Mouse (Mus musculus): ENCODE measurements around the gene Cyp2c70.
"Not testable (repeated sequence)": the region's sequence is repeated elsewhere in the genome, so short reads cannot be mapped to it uniquely, and the experiment has no call there.

The Cyp2c70 gene

DNA sequence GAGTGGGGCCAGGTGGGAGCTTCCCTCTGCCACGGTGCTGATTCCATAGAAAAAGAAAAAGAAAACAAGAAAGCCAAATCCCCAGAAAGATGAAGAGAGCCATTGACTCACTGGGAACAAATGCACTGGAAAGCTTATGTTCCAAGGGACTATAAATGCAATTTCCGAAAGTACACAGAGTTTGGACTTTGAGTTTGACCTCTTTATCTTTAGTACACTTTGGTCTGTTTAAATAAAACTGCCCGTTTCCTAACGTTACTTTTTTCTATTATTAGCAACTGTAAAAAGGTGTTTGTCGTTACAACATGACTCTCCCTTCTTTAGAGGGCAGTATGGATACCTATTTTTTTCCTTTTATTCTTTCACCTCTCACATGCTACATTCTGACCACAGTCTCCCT, at the start of gene Cyp2c70:
Gene Cyp2c70, minus strand, starts transcription at position 174 of the 400 bp plus-strand sequence.
- no peak for DNase-seq (ENCODE audit: low spot score)

DNA sequence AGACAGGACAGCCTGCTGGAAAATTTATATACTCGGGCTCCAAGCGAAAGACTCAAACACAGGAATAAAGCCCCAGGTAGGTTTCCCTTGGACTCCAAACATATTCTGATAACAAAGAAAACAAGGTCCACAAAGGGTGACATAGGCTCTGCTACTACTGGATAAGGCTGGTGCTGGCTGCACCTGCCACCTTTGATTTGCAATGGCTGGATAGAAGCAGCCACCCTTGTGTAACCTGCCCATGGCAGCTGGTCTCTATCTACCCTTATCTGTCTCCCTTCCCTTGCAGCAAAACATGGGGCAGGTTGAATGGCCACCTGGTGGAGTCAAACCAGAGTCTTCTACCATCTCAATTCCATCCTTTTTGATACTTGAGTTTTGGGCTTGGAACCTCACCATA, 45.4 kb upstream of the Cyp2c70 start:
- no peak for DNase-seq (ENCODE audit: low spot score)

DNA sequence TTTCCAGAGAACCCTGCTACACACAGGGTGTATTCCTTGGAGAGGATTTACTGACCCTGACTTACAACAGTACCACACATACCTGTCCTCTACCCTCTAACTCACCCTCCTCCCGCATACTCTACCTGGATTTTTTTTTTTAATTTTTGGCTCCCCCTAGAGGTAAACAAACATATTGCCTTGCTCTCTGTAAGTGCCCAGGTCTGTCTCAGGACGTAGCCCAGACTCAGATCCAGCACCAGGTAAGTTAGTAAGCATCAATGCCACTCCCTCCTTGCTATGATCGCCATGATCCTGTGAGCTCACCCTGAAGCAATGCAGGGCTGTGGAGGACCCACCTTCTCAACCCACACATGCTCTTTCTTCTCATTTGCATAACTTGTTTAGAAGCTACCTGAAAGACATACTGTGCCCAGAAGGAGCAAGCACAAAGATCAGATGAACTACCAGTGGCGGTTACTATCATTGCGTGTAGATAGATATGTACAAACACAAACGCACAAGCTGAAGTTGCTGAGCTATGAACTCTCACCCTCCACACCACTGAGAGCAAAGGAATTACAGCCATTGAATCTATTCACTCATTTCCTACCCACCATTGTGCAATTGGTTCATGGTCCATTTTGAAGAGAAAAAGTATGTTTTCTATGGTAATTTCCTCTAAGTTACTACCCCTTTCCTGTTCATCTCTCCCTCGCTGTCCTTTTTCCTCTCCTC, 44.9 kb upstream of the Cyp2c70 start:
- no peak for DNase-seq (ENCODE audit: low spot score)

DNA sequence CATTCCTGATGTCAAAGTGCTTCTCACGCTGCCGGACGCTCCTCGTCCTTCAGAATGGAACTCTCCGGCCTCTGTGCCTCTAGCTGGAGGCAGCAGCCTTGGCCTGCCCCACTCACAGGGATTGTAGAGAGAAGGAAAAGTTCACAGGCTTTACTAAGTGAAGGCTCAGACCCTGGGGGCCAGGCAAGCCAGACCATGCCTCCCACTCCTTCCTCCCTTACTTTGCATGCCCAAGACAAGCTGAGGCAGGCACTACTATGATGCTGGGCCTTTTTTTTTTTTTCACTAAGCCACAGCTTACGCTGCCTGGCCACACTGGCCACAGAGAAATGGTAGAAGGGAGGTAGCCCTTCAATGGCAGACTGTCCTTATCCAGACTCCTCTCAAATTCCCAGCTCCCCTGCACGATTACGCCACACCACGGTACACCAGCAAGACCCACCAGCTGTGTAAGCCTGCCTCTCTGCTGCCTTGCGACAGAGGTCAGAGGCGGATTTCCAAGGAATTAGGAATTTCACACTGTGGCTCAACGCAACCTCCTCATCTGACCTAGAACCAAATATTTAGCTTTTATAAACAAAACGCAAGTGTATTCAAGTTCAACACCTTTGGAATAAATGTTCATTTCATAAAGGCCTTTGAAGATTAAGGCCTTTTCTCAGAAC, 44.1 kb upstream of the Cyp2c70 start:
- no peak for DNase-seq (ENCODE audit: low spot score)

DNA sequence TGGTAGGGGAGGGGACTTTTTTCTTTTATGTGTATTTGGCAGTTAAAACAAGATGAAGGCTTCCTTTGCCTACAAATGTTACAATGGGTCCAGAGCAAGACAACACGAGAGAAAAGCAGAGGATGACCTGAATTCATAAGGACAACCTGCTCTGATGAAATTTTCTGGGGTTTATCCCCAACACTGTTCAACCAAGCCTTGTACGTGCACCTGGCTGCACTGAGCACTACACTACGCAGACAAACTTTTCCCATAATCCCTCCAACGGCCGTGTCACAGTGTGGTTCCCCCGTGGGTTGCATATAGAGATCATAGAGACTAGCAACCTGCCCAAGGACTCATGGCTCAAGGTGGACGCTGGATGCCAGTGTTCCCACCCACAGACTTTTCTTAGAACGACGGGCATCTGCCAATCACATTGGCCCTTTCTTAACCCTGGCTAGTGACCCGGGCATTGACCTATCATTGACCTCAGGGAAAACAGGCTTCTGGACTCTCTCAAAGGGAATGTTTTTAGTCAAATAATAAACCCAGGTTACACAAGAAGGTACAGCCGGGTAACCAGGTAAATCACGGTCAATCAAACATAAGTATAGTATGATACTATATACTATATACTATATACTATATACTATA, 39.5 kb upstream of the Cyp2c70 start:
- DNase-seq (ENCODE audit: low spot score), result no peak

DNA sequence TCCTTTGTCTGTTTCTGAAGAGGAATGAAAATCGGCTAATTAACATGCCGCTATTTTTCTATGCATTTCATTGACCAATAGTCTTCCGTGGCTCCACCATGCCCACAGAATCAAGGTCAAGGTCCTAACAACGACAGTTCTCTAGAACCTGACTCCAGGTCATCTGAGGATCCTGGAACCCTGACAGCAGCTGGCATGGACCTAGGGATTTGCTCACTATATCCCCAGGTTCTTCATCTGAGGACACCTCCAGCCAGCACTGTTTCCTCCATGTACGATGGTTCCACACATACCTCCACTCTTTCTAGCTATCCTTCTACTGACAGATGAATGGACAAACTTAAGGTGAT, 38.6 kb upstream of the Cyp2c70 start:
- DNase-seq (ENCODE audit: low spot score), result no peak

DNA sequence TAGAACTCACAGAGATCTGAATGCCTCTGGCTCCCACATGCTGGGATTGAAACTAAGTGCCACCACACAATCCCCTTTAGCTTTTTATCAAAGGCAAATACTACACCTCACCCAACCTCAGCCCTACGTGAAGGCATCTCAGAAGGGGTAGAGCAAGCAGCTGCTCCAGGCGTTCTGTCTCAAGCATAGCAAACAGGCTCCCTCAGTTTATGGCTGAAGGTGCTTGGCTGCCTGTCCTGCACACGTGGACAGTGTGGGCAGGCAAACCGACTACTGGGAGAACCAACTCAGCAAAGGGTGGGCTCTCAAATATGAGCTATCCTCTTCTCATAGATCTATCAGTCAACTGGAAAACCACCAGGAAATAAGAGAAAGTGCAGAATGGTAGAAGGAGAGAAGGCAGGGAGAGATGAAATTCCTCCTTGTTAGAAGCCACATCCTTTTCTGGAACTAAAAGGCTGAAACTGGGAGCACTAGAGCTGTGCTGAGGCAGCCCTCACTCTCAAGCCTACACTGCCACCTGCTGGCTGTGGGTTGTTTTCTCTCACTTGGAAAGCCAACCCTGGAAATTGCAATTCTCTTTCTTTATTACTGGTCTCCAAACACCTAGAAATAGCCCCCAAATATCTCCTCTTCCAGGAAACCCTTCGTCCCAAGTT, 38.1 kb upstream of the Cyp2c70 start:
- DNase-seq (ENCODE audit: low spot score), result peak; percentile 29

DNA sequence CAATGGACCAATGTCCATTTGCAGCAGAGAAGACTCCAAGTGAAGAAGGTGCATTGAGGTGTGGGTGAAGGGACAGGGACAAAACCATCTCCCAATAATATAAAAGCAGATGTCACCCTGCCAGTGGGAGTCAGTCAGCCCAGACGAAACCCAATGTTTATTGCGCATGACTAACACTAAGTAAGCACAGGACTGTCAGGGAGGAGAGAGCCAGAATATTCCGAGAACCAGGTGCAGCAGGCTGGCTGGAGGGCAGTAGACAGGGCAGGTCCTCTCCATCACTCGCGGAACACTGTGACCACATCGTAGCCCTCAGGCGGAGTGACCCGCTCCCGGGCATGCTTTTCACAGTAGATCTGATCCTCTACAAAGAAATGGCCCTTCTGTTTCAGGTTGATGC, 35.2 kb upstream of the Cyp2c70 start:
- DNase-seq (ENCODE audit: low spot score), result not testable (repeated sequence)

DNA sequence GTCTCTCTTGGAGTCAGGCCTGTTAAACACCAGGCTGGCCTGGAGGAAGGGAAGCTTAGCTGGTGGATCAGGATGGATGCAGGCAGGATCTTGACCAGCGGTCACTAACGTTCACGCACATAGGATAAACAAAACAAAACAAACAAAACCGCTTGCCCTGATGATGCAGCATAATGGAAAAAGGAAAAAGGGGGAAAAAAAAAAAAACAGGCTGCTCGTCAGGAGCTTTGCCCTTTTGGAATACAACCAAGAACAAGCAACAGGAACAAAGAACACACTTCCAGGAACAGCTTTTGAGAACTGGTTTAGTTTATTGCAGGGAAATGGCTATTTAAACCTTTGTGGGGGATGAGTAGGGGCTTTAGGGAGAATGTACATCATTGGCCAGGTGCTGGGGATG, 33.7 kb upstream of the Cyp2c70 start:
- no peak for DNase-seq (ENCODE audit: low spot score)

DNA sequence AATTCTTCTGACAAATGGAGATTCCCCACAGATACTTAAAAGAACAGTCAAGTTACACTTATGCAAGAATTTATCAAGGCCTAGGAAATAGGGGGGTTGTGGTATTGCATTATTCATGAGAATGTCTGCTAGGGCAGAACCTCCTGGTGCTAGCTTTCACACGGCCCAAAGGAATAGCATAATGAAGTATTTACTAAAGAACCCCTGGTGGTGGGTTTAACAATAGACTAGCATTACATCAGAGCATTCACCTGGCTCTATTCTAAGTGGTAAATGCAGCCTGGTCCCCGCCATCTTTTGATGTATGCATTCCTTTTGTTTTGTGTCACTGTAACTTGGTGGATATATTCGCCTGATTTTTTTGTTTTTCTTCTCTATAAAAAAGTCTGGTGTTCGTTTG, 15.8 kb upstream of the Cyp2c70 start:
- DNase-seq (ENCODE audit: low spot score), result not testable (repeated sequence)

DNA sequence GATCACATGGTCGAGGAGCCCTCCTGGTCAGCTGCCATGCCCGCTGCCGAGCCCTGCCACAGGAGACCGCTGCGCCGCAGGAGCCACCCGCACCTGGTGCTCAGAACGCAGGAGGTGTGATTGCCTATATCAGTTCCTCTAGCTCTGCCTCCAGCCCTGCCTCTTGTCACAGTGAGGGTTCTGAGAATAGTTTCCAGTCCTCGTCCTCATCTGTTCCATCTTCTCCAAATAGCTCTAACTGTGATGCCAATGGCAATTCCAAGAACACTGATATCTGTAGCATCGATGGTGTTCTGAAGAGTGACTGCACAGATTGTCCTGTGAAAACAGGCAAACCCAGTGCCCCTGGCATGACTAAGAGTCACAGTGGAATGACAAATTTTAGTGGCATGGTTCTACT, 3.5 kb upstream of the Cyp2c70 start:
- no peak for DNase-seq (ENCODE audit: low spot score)

DNA sequence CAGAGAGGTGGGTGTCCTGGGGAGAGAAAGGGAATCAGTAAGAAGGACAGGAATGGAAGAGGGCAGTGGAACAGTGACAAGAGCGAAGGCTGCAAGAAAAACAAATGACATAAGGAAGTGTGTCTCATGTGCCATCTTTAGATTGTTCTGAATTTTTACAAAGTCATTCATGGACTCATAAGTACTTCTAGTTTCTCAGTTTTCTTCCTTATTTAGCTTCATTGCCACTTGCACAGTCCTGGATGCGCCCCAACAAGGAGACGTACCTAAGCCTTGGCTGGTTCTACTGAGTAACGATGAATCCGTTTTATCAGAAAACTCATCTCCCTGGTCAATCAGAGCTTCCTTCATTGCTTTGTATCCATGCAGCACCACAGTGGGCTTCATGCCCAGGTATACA, 3.5 kb downstream of the Cyp2c70 start:
- no peak for DNase-seq (ENCODE audit: low spot score)

DNA sequence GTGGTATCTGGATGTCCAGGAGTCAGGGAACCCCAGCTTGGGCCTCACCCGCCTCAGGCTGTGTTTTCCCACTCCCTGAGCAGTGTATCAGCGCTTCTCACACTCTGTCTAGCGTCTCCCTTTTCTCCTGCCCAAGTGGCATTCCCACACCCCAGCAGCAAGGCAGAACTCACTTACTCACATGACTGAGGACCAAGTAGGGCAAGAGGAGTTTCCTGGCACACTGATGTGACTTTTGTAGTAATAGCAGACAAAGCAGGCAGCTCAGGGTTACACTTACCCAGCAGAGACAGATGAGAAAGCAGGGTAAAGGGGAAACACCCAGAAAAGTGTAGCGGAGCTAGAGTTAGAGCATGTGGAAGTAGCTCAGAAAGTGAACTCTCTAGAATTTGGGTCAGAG, 8.8 kb downstream of the Cyp2c70 start:
- no peak for DNase-seq (ENCODE audit: low spot score)

DNA sequence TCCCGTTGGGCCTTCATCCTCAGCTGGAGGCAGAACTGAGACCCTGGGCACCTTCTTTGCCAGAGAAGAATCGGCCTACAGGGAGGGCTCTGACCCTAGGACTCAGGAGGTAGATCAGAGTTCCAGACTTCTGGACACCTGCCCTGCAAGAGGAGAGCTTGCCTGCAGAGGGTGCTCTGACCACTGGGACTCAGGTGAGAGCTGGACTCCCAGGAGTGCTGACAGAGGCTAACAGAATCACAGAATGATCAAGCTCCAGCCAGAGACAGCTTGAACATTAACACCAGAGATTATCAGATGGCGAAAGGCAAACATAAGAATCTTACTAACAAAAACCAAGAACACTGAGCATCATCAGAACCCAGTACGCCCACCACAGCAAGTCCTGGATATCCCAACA, 18.7 kb downstream of the Cyp2c70 start:
- not testable (repeated sequence) for DNase-seq (ENCODE audit: low spot score)

DNA sequence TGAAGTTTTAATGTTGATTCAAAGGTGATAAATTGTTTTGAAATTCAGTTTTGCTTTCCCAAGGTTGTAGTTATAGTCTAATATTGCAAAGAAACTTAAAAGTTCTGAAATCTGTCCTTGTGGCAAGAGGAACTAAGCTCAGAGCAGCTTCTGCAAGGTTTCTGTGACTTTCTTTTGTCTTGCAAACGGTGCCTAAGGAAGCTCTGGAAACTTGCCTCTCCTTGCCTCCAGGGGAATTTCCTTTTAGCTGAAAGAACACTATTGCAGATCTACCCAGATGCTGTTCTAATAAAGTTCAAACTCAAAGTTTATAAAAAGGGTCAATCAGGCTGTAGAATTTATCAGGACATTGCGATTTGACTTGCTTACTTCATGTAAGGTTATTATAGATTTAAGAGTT, 60.1 kb downstream of the Cyp2c70 start:
- DNase-seq (ENCODE audit: low spot score), result not testable (repeated sequence)

DNA sequence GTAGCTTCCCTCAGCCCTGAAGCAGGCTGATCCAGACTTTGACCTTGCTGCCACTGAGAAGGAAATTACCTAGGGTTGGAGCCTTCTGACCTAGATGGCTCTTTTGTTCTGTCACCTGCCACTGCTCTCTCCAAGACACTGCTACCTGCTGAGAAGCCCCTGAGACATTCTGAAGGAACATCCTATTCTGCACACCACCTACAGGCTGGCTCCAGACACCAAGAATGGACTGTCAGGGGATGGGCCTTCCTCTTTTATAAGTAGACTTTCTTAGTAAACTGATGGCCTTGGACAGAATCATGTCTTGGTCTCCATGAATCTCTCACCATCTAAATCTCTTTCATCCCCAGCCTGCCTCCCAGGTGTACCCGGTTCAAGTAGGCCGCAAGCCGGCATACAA, 62.0 kb downstream of the Cyp2c70 start:
- DNase-seq (ENCODE audit: low spot score), result not testable (repeated sequence)

DNA sequence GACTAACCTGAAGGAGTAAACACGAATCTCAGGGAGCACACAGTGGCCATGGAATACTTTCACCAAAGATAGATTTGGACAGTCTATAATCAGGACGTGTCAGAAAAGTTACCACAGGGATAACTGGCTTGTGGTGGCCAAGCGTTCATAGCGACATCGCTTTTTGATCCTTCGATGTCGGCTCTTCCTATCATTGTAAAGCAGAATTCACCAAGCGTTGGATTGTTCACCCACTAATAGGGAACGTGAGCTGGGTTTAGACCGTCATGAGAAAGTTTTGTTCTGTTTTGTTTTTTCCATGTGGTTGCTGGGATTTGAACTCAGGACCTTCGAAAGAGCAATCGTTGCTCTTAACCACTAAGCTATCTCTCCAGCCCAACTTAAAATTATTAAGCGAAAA, 67.5 kb downstream of the Cyp2c70 start:
- not testable (repeated sequence) for DNase-seq (ENCODE audit: low spot score)
